Mouse (Mus musculus): ENCODE results near the gene Aff3.

Gene Aff3

GRCm38 (mm10) chr1:38321861-38322260, 342.9 kb downstream of the Aff3 start:
- WGBS: 93% methylated on average over 8 of the region's 8 CpGs

- WGBS: 90% methylated on average over 2 of the region's 2 CpGs
These were observed 343.8 kb downstream of the Aff3 start for GRCm38 (mm10) chr1:38320971-38321305.

- WGBS: 60% methylated on average over 16 of the region's 16 CpGs
These were observed 344.4 kb downstream of the Aff3 start for GRCm38 (mm10) chr1:38320126-38320970.

DNA sequence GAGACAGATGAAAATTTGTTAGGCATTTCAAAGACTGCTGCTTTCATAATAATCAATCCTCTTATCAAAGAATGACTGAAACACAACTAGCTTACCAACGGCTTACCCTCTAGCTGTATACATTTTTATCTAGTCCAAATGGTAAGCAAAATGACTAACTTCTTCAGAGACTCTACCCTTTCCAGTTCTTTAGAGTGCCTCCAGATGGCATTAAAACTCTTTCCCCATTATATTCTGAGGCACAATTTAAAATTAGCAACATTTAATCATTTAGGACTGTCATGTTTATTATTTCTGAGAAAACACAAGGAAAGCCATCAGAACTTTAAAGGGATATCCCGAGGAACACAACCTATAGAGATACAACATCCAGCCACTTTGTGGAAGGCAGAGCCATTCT, 346.1 kb downstream of the Aff3 start:
- WGBS: 47% methylated on average over 2 of the region's 2 CpGs

DNA sequence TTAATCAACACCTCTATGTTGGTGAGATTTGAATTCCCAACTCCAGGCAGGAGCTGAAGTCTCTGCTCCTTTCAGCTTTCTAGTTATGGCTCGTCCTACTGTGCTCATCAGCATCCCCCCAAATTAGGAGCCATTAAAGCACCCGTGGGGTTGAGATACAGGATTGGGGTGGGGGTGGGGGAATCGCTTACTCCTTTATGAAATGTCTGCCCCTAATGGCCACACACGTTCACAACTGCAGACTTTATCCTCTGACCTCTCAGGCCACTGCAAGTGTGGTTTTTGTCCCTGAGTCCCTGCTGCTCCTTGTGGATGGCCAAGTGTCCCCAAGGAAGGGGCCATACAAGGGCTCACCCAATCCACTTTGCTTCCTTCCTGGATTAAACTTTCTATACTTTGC, 348.8 kb downstream of the Aff3 start:
- 79% methylated on average over 4 of the region's 4 CpGs for WGBS

GRCm38 (mm10) chr1:38310496-38310895, 354.3 kb downstream of the Aff3 start:
- 90% methylated on average over 8 of the region's 8 CpGs for WGBS

DNA sequence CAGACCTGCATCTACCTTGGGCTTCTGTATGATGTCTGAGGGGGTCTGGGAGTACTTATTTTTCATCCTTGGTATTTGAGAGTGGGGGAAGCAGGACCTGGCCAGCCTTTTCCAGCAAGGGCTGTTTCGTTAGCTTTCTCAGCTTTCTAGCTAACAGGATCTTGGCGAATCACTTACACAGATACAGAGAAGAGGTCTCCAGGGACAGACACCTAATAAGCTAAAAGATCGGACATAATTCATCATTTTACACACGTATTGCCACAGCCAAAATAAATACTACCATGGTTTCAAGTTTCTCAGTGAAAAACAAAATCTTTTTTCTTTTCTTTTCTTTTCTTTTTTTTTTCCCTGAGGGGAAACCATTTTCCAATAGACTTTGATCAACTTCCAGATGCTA, 354.7 kb downstream of the Aff3 start:
- 92% methylated on average over 4 of the region's 4 CpGs for WGBS

DNA sequence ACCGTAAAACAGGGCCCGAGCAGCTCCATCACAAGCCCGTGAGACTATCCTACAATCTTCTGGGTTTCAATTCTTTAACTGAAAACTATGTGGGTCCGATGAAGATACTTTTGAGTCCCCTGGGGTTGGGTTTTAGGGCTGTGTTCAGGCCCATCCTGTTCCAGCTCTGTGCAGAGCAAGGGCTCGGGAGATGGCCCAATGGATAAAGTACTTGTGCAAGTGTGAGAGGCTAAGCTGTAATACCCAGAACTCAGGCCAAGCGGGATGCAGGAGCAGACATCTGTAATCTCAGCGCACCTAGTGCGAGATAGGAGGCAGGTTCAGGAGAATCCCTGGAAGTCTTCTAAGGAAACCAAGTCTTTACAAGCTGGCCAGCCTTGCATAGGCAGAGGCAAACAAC, 355.4 kb downstream of the Aff3 start:
- 97% methylated on average over 8 of the region's 8 CpGs for WGBS

DNA sequence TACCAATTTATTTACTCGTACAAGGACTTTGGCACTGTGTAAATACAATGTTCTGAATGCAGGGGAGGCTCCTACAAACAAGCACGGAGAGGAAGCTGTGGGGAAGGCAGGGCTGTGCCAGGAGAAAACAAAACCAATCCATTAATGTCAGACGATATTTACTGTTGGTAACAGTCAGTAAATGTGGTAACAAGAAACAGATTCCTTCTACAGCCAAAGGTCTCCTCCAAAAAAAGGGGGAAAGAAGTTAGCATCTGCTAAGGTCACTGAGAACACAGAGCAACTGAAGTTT, 356.1 kb downstream of the Aff3 start:
- 54% methylated on average over 3 of the region's 3 CpGs for WGBS

DNA sequence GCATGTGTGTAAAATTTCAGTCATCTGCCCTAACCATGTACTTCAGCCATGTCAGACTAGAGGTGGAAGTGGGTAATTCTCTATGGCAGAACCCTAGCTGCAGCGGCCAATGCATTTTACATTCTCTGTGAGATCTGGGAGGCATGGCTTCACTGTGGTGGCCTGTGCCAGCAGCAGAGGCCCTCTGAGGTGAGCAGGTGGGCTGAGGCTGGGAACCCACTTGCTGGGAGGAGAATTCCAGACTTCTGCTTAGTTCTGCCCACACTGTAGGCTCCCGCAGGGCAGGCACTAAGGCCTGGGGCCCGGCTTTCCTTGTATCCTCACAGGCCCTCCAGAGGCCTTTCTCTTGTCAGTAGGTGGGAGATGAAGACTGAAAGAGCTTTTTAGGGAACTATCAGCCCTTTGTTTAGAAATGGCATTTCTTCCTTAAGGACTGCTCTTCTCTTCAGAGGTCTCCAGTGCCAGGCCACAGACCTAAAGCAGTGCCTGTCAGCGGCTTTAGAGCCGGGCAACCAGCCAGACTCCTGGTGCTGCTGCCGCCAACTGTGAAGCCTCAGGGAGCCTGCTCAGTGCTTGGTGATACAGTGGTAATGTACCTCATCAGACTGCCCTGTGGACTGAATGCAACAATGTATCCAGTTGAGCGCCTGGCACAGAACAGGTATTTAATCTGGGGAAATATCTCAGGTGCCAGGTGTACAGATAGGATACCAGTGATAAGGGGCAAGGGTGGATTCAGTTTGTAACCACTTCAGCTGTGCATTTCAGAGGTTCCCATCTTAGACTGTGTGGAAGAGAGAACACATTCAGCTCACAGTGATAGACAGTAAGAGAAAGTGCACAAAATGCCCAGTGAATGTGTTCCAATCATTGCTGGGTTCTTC, 356.7 kb downstream of the Aff3 start:
- 58% methylated on average over 7 of the region's 7 CpGs for WGBS

DNA sequence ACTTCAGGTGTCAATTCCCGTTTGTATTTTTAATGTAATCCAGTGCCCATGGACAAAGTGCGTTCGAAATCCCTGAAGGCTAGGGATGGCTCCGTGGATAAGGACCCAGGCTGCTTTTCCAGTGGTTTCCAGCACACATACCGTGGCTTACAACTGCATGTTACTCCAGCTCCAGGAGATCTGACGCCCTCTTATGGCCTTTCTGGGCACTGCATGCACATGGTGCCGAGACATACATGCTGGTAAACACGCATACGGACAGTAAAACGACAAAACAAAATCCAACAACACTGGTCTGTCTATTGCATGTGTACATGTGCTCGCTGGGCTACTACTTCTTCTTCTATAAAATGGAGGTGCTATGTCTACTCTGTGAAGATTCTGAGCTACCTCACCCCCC, 357.5 kb downstream of the Aff3 start:
- 94% methylated on average over 11 of the region's 11 CpGs for WGBS

- 80% methylated on average over 7 of the region's 7 CpGs for WGBS
These were observed 358.6 kb downstream of the Aff3 start for GRCm38 (mm10) chr1:38306146-38306545.

DNA sequence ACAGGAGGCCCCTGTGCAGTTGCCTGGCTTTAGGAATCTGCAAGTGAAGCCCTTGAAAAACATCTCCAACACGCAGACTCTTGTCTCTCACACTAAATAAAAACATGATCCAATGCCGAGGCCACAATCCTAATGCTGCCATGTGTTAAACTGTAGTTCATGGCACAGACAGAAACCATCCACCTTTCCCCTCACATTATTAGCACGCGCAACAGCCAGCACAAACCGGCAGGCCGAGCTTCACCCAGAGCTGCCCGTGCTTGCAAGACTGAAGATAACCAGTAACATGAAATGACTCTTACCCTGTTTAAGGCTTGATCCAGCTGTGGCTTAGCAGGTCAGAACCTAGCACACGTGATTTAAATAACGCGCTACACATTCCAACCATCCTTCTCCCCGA, 360.4 kb downstream of the Aff3 start:
- 90% methylated on average over 11 of the region's 11 CpGs for WGBS

- 49% methylated on average over 3 of the region's 3 CpGs for WGBS
These were observed 366.5 kb downstream of the Aff3 start for GRCm38 (mm10) chr1:38298291-38298690.

DNA sequence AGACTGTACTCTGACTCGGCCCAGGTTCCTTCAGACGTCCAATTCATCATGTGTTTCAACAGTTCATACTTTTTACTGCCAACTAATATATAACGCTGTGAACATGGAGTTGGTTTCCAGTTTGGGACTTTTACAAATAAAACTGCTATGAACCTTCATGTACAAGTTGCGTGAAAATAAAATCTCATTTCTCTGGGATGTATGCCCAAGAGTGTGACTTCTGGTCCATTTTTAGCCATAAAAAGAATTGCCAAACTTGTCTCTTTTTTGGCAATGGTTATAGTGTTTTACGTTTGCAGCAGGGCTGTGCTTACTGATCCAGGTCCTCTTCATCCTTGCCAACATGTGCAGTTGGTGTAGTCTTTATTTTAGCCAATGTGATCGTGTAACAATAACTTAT, 369.8 kb downstream of the Aff3 start:
- 55% methylated on average over 6 of the region's 6 CpGs for WGBS

DNA sequence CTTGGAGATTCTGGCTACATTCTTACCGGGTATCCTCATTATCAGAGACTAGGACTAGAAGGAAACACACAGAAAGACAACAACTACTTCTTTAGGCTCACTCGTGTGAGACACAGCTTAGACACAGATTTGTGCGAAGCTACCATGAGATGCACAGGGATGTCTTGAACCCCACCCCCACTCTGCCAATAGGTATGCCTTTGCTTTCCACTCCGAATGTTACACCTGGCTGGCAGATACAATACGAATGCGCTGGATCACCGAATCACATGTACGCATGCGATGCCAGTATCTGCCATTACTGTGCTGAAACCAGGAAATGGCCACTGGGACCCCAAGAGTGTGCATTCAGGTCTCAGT, 370.4 kb downstream of the Aff3 start:
- 94% methylated on average over 9 of the region's 9 CpGs for WGBS

- WGBS: 94% methylated on average over 12 of the region's 12 CpGs
These were observed 371.0 kb downstream of the Aff3 start for GRCm38 (mm10) chr1:38293671-38294335.

DNA sequence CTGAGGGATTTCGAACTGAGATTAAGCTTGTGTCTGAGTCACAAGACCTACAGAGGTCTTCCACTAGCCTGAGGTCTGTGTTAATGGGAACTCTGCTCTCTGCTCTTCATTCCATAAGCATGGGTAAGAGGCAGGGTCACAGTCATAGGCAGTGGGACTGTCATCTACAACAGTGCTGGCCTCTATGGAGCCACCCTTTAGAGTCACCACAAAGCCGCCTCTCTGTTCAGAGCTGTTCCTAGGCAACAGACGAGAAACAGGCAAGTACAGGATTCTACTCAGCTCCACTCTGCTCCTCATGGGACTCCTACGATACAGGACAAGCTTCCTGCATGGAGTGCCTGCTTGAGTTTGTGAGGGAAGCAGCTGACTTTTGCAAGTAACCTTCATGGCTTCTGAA, 371.9 kb downstream of the Aff3 start:
- 56% methylated on average over 4 of the region's 4 CpGs for WGBS

- 75% methylated on average over 6 of the region's 6 CpGs for WGBS
These were observed 372.8 kb downstream of the Aff3 start for GRCm38 (mm10) chr1:38291915-38292314.

GRCm38 (mm10) chr1:38291497-38291896, 373.3 kb downstream of the Aff3 start:
- 82% methylated on average over 4 of the region's 4 CpGs for WGBS

DNA sequence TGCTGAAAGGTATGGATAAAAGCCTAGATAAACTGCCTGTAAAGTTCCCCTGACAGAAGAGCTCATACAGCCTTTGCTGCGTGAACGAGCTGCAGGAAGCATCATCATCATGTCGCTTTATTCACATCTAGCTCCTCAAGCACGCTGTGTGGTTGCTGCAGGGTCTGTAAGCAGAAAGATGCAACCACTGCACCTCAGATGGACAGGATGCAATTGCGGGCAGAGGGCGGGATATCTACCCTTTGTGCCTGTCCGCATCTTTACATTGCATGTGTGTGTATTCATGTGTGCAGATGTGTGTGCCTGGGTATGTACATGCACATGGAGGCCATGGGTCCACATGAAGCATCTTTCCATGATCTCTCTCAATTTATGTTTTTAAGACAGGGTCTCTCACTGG, 373.9 kb downstream of the Aff3 start:
- 97% methylated on average over 7 of the region's 7 CpGs for WGBS

DNA sequence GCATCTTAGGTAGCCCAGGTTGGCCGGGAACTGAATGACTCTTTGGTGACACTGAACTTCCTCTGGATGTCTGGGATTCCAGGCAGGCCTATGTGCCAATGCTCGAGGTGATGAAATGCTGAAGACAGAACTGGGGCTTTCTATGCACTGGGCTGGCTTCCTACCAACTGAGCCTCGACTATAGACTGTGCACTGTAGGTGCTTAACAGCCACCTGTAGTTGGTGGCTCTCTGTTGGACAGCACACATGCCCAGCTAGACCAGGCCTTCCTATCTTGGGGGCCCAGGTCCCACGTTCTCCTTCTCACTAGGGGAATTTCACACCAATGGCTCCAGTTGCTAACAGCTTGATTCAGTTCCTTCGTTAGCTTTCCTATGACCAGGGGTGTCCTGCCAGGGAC, 374.9 kb downstream of the Aff3 start:
- 81% methylated on average over 5 of the region's 5 CpGs for WGBS

GRCm38 (mm10) chr1:38288716-38289115, 376.0 kb downstream of the Aff3 start:
- WGBS: 60% methylated on average over 1 of the region's 1 CpGs

Measured in cerebral cortex, adult 2 months (tissue).